Mouse (Mus musculus) kidney, postnatal 14 days (tissue): ENCODE results near the gene Tgif1.
A peak's percentile ranks its signal among the peaks of the same experiment; 100 is the strongest.

Experiments
- DNase-seq: peaks from one replicate; pipeline ENCODE4 v3.0.0; 2022; ENCODE audit warnings: mixed read lengths

Tgif1 gene

DNA sequence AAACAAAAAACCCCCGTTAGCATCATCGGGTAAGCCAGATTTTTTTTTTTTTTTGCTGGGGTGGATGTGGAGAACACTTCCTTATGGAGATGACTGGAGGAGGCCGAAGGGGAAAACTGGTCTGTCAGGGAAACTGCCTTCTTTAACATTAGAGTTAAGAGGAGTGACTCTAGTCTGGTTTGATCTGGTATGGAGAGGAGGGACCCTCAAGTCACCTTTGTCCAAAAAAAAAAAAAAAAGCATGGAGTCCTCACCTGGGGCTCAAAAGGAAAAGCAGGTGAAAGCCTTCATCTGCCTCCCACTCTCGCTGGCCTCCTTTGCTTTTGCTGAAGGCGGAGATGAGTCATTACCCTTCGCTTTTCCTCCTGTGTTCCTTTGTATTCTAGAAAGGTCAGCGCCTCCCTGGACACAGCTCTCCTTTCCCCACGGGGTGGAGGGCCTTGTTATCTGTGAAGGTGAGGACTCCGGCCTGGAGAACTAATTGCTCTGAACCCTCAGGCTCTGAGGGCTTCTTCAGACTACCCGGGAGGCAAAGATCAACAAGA is 11.8 kb upstream of the Tgif1 start:
- no peak for DNase-seq

- DNase-seq = no peak
These were observed 11.3 kb upstream of the Tgif1 start for GRCm38 (mm10) chr17:70864645-70865044.

- DNase-seq = no peak
These were observed 10.8 kb upstream of the Tgif1 start for GRCm38 (mm10) chr17:70864117-70864516.

GRCm38 (mm10) chr17:70858814-70859213 is 5.5 kb upstream of the Tgif1 start:
- DNase-seq = no peak

DNA sequence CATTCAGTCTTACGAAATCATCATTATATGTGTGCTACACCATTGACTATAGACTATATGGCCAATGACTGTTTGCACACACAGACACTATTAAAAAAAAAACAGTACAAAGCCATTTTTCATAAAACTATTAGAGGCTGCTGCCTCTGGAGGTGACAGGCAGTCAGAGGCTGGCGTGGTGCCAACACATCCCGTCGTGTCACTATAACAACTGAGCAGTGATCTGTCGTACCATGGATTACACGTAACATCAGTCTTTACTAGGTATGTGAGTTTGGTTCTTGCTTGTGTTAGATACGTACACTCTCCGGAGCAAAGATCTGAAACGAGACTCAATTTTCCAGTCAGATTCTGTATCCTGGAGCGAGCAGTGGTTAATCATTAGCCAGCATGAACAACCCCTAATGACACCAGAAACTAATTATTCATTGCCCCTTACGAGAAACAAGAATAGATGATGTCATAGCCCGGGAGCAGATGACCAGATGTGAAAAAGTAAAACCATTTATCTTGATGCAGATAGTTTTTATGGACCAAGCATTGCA is 3.6 kb upstream of the Tgif1 start:
- no peak for DNase-seq

DNA sequence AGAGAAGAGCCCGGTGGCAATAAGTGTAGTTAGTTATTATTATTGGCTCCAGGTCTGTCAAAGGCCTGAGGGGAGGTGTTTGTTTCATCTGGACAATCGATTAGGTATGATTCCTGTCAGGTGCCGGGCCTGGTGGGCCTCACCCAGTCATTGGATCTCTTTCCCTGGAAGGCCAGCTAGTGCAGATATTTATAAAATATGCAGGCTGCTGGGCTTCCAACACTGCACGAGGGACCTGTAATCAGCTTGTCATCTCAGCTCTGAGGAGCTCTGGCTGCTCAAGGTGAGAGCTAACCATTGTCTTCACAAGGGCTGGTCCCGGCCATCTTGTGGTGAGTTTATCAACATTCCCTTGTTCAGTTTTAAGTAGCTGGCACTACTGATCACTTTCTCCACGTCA is 675 bp upstream of the Tgif1 start:
- no peak for DNase-seq

- DNase-seq = peak; percentile 92
These were observed 510 bp downstream of the Tgif1 start for GRCm38 (mm10) chr17:70852686-70853386.

GRCm38 (mm10) chr17:70852011-70852685 is 1.2 kb downstream of the Tgif1 start:
- peak; percentile 68 for DNase-seq

DNA sequence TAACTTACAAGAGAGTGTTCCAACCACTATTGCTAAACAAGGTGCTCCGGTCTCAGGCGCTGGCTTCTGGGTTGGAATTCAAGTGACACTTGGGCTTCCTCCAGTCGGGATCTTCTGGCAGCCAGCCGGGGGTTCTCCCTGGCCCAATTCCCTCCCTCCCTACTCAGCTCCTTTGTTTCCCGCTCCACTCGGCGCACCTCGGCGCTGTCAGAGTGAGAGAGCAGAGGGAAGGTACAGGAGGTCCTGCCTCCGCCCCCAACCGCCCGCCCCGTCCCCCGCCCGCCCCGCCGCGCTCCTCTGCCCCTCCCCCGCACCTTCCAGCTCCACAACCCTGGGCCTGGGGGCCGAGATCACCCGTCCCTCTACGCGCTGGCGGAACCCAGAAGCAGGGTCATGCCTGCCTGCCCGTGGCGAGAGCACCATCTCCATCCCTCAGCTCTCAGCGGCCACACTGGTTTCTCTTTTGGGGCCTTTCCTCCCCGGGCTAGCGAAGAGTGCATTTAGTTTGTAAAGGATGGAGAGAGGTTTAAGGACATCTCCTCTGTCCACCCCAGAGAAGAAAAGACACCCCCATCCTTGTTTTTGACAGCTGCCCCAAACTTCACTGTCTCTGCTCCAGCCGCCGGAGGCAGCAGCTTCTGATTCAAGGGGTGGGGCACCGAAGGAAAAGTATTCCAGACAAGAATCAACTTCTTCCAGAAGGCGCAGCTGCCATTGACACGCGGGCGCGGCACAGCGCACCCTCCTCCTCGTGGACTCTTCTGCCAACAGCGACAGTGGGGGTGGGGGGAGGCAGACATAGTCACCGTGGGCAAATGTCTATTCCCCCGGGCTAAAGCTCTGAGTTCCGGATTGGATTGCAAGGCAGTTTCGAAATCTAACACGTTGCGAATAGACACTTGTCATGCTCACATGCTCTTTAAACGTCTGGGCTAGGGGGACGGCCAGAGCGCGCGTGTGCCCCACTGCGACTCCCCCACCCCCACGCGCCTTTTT is 2.1 kb downstream of the Tgif1 start:
- DNase-seq = peak; percentile 88

DNA sequence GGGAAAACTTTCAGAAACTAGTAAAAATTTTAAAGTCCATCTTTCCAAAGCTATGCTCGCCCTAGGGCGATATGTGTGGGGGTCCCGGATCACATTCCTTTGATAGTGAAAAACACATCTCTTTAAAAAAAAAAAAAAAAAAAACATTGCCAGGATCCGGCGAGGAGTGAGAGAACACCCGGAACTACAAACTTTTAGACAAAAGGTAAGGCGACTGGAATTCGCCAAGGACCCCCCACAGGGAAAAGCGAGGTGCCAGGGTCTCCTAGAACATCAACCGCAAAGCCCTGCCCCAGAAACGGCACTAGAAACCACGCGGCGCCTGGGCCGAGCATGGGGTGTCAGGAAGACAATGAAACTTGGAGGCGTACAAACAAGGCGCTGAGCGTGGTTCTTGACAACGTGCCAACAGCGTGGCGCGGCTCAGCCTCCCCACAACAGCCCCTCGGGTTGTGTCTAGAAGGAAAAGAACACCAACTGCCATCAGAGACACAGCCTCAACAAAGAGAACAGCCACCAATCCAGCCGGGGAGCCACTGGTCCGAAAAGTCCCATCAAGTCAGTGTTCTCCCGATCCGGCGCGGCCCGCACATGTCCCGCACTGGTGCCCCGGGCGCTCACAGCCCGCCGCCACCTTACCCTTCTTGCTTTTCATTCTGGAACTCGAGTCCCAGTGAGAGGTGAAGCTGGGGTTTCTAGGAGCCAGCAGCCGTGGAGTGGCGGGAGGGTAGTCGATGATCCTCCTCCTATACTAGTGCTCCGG is 2.9 kb downstream of the Tgif1 start:
- DNase-seq = peak; percentile 70

- DNase-seq = peak; percentile 97
These were observed 3.7 kb downstream of the Tgif1 start for GRCm38 (mm10) chr17:70849399-70850232.

DNA sequence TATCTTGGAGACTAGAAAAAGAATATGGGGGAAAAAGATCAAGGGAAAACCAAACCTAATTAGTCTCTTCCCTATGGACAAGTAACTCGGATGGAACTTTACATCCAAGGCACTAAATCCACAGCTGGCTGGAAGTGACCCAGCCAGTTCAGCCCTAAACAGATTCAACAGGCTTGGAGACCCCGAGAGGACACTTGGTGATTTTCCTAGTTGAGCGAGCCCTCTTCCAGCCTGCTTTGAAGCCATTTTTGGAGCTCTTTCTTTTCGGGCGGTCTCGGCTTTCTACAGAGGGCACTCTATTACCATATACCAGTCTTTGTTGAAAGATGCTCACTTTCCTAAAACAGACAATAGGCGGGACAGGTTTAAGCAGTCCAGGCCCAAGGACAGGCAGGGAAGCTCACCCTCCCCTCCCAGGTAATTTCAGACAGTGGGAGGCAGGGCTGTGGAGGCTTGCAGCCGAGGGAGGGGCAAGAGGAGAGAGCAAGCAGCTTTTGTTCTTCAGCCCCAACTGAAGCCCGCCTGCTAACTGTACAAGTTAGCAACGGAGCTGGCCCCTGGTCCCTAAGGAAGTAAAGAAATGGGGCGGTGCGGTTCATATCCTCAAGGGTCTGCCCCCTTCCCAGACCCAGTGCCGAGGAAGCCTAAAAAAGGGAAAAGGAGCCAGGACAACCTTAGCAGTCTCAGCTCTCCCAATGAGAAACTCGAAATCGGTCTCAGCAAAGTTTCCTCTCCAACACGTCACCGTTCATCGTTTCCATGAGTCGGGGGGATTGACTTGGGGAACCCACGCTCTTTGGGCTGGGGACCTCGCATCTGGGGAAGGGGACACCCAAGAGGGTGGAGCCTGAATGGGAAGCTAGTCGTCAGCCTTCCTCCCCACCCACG is 4.6 kb downstream of the Tgif1 start:
- DNase-seq = peak; percentile 69

DNA sequence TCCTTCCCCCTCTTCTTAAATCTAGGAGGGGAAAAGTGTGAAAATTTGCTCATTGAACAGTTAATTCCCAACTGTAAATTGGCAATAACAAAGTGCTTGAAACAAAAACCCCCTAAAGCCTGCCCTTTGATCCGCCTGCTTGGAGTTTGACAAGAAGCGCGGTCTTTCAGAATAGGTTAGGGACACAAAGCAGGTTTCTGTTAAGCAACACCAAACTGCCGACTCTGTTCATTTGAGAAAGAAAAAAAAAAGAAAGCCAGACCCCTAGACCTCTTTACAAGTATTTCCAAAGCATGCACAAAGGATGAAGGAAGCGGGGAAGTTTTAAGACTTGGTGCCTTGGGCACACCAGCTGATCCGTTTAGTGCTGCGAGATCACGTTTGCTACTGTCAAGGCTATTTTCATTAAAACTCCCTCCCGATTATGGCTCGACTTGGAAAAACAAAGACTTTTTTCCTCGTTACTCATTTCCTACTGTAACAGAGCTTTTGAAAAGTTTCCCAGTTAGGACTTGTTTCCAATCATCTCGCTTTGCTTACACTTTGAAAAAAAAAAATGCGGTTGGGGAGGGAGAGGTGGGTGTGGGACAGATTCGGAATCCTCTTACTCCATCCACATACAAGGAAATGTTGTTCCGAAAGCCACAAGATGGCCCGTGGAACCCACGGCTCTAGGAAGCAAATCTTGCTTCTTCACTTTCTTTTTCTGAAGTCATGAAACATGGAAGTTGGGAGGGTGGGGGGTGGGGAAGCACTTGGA is 5.4 kb downstream of the Tgif1 start:
- DNase-seq = peak; percentile 32

DNA sequence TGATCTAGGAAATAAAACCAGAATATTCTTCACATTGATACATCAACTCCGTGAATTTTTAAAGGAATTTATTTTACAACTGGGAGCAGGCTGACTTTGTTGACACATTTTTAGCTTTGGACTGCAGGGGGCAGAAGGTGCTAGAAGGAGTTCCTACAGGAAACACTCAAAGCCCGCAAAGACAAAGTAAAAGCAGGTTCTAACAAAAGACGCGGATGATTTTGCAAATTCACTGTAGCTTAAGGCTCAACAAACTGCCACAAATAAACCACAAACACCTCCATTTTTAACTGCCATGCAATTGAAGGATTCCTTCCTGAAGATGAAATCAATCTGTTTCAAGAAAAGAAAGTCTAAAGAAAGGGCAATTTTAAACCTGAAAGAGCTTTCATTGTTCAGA is 6.3 kb downstream of the Tgif1 start:
- DNase-seq = peak; percentile 74

GRCm38 (mm10) chr17:70846111-70846644 is 7.2 kb downstream of the Tgif1 start:
- DNase-seq = no peak

DNA sequence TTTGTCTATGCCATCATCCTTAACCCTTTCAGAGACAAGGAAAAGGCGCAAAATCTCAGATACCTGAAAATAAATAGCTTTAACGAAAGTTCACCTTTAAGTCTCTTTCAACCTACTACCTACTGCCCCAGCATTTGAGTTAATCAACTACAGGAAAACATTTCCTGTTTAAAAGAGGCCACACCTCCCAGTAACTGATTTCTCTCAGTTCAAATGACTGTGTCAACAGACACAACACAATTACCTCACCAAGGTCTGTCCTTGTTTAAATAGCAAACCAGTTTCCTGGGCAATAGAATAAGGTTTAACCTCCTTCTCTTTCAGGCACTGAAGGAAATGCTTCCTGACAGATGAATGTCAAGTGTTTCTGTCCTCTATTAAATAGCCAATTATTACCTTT is 7.8 kb downstream of the Tgif1 start:
- DNase-seq = peak; percentile 61

- DNase-seq = peak; percentile 41
These were observed 8.4 kb downstream of the Tgif1 start for GRCm38 (mm10) chr17:70844971-70845370.

DNA sequence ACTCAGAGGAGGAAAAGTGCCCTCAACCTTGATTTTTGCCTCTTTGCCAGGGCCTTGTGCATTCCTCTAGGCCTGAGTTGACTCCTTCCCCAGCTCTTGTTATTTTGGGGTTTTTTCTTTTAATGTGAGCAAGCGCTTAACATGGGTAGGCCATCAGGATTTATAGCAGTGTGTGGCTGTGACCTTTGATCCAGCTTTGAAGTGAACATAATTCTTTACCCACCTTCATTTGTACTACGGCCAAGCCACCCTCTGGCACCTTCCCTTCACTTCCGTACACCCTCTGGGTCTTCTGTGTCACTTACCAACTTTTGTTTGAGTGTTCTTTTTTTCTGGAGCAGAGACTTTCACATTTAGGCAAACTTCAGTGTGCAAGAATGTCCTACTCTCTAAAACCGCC is 10.1 kb downstream of the Tgif1 start:
- peak; percentile 25 for DNase-seq

DNA sequence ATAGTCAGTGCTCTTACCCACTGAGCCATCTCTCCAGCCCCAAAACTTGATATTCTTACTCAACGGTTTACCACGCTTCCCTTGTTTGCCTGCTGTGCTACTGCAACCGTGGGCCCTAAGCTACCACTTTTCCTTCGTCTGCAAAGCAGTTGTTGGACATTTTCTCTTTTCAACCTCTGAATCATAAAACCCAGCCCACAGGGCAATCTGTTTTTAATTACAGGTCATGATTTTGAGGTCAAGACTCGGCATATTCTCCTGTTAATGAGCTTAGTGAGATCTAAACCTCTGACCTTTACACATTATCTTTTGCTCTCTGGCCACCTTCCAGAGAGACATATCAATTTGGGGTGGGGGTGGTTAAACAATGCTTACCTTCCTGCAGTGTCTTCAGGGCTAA is 14.8 kb downstream of the Tgif1 start:
- no peak for DNase-seq
